Mouse (Mus musculus) CD4-positive helper T cell, adult 2 months (primary cell): Measurements from ENCODE around the gene Neurl1a.

Experiments used
- DNase-seq: peaks from one replicate; pipeline ENCODE4 v3.0.0-alpha.2; 2012; ENCODE audit warnings: low read depth, missing footprints, low spot score

The Neurl1a gene

GRCm38 (mm10) chr19:47242227-47242626, 63.6 kb downstream of the Neurl1a start:
- no peak for DNase-seq

- no peak for DNase-seq
Observed at GRCm38 (mm10) chr19:47245512-47245911, 66.9 kb downstream of the Neurl1a start.

- no peak for DNase-seq
Observed at GRCm38 (mm10) chr19:47247791-47248190, 69.2 kb downstream of the Neurl1a start.

GRCm38 (mm10) chr19:47248296-47248695, 69.7 kb downstream of the Neurl1a start:
- DNase-seq = no peak

GRCm38 (mm10) chr19:47248906-47249568, 70.4 kb downstream of the Neurl1a start:
- no peak for DNase-seq

GRCm38 (mm10) chr19:47250931-47251330, 72.3 kb downstream of the Neurl1a start:
- DNase-seq = no peak

- DNase-seq = no peak
Observed at GRCm38 (mm10) chr19:47253053-47253628, 74.5 kb downstream of the Neurl1a start.

- no peak for DNase-seq
Observed at GRCm38 (mm10) chr19:47255036-47255435, 76.4 kb downstream of the Neurl1a start.

- DNase-seq = no peak
Observed at GRCm38 (mm10) chr19:47255919-47256318, 77.3 kb downstream of the Neurl1a start.

- DNase-seq = peak; percentile 16
Observed at GRCm38 (mm10) chr19:47259581-47259980, 81.0 kb downstream of the Neurl1a start.

- DNase-seq = no peak
Observed at GRCm38 (mm10) chr19:47261196-47261595, 82.6 kb downstream of the Neurl1a start.

GRCm38 (mm10) chr19:47263621-47264020, 85.0 kb downstream of the Neurl1a start:
- DNase-seq = no peak

GRCm38 (mm10) chr19:47264322-47265092, 85.9 kb downstream of the Neurl1a start:
- no peak for DNase-seq

- no peak for DNase-seq
Observed at GRCm38 (mm10) chr19:47266070-47266801, 87.6 kb downstream of the Neurl1a start.

GRCm38 (mm10) chr19:47267066-47267465, 88.4 kb downstream of the Neurl1a start:
- DNase-seq = no peak

- DNase-seq = no peak
Observed at GRCm38 (mm10) chr19:47269729-47270128, 91.1 kb downstream of the Neurl1a start.

GRCm38 (mm10) chr19:47270520-47270919, 91.9 kb downstream of the Neurl1a start:
- no peak for DNase-seq

GRCm38 (mm10) chr19:47276730-47277129, 98.1 kb downstream of the Neurl1a start:
- DNase-seq = no peak

- DNase-seq = no peak
Observed at GRCm38 (mm10) chr19:47279372-47279771, 100.8 kb downstream of the Neurl1a start.

- no peak for DNase-seq
Observed at GRCm38 (mm10) chr19:47279788-47280532, 101.3 kb downstream of the Neurl1a start.

GRCm38 (mm10) chr19:47280894-47281293, 102.3 kb downstream of the Neurl1a start:
- no peak for DNase-seq
